Mouse (Mus musculus): ENCODE measurements around the gene Fam83e. TPM values are rescaled to one million over a fixed set of nuclear protein-coding genes. Genes with fewer than 3 reads are reported as not detected.

Fam83e gene
- polyA plus RNA-seq, 1 experiment = 0.48 TPM

GRCm38 (mm10) chr7:45771101-45771500 is 50.1 kb downstream of the Fam83e start:
- Histone ChIP-seq H3K79me2 (ENCODE audit: control insufficient read depth, insufficient read depth) (no peaks in the 10 kb centered on the region), H3K27me3 (ENCODE audit: control insufficient read depth, insufficient read depth, insufficient read length) (peaks cover 22% of the 10 kb centered on the region), H3K36me3 (ENCODE audit: control insufficient read depth, insufficient read depth) (no peaks in the 10 kb centered on the region), H3K79me3 (ENCODE audit: low read depth) (no peaks in the 10 kb centered on the region), H3ac (ENCODE audit: control insufficient read depth, insufficient read length, low read depth) (no peak overlapping the region), H3K4me3 (ENCODE audit: insufficient read depth, poor library complexity, severe bottlenecking) (no peak overlapping the region)
- TF ChIP-seq CTCF (IDR thresholded peaks at IDR 0.05; ENCODE audit: control insufficient read depth, insufficient read depth, insufficient read length) (no peak), MAX (IDR thresholded peaks at IDR 0.05) (no peak), MYOD1 (IDR thresholded peaks at IDR 0.05; ENCODE audit: control insufficient read depth, insufficient read length, low read depth) (peak; percentile 45), CEBPB (IDR thresholded peaks at IDR 0.05; ENCODE audit: low read depth) (no peak), USF1 (IDR thresholded peaks at IDR 0.05; ENCODE audit: low read depth) (peak; percentile 5), MYOG (IDR thresholded peaks at IDR 0.05; ENCODE audit: control insufficient read depth, extremely low read depth, insufficient read length) (no peak), FOSL1 (IDR thresholded peaks at IDR 0.05; ENCODE audit: insufficient read depth, low read length, poor library complexity, severe bottlenecking) (no peak)

- no peak overlapping the region for H3K4me3 ChIP-seq (ENCODE audit: insufficient read depth, poor library complexity, severe bottlenecking)
- no peaks in the 10 kb centered on the region for H3K79me3 ChIP-seq (ENCODE audit: low read depth)
- H3ac ChIP-seq (ENCODE audit: control insufficient read depth, insufficient read length, low read depth) = no peak overlapping the region
- H3K36me3 ChIP-seq (ENCODE audit: control insufficient read depth, insufficient read depth) = no peaks in the 10 kb centered on the region
- H3K79me2 ChIP-seq (ENCODE audit: control insufficient read depth, insufficient read depth) = no peaks in the 10 kb centered on the region
- TF ChIP-seq MYOD1 (IDR thresholded peaks at IDR 0.05; ENCODE audit: control insufficient read depth, insufficient read length, low read depth) (no peak), USF1 (IDR thresholded peaks at IDR 0.05; ENCODE audit: low read depth) (no peak), MYOG (IDR thresholded peaks at IDR 0.05; ENCODE audit: control insufficient read depth, extremely low read depth, insufficient read length) (no peak), FOSL1 (IDR thresholded peaks at IDR 0.05; ENCODE audit: insufficient read depth, low read length, poor library complexity, severe bottlenecking) (no peak), MAX (IDR thresholded peaks at IDR 0.05) (no peak), CEBPB (IDR thresholded peaks at IDR 0.05; ENCODE audit: low read depth) (no peak), CTCF (IDR thresholded peaks at IDR 0.05; ENCODE audit: control insufficient read depth, insufficient read depth, insufficient read length) (no peak)
- peaks cover 22% of the 10 kb centered on the region for H3K27me3 ChIP-seq (ENCODE audit: control insufficient read depth, insufficient read depth, insufficient read length)
These were observed 54.2 kb downstream of the Fam83e start for GRCm38 (mm10) chr7:45775237-45775636.

Other genes with a start within 250 kb of the Fam83e start
- gene Tulp2, start 239.3 kb upstream of the Fam83e start, polyA plus RNA-seq (2012; fragmentation: generic; extraction: Trizol) = not detected
- not detected for gene Gm45808, start 234.4 kb upstream of the Fam83e start, polyA plus RNA-seq (2012; fragmentation: generic; extraction: Trizol)
- 0.07 TPM for gene Dhdh, start 232.4 kb upstream of the Fam83e start, polyA plus RNA-seq (2012; fragmentation: generic; extraction: Trizol)
- gene Nucb1, start 210.8 kb upstream of the Fam83e start, polyA plus RNA-seq (2012; fragmentation: generic; extraction: Trizol) = 115 TPM
- gene Ppp1r15a, start 194.9 kb upstream of the Fam83e start, polyA plus RNA-seq (2012; fragmentation: generic; extraction: Trizol) = 32.5 TPM
- 0.89 TPM for gene Plekha4, start 194.9 kb upstream of the Fam83e start, polyA plus RNA-seq (2012; fragmentation: generic; extraction: Trizol)
- gene Hsd17b14, start 166.3 kb upstream of the Fam83e start, polyA plus RNA-seq (2012; fragmentation: generic; extraction: Trizol) = 1.7 TPM
- gene Bcat2, start 151.1 kb upstream of the Fam83e start, polyA plus RNA-seq (2012; fragmentation: generic; extraction: Trizol) = 26.5 TPM
- 0.97 TPM for gene Fgf21, start 105.7 kb upstream of the Fam83e start, polyA plus RNA-seq (2012; fragmentation: generic; extraction: Trizol)
- gene Fut1, start 103.9 kb upstream of the Fam83e start, polyA plus RNA-seq (2012; fragmentation: generic; extraction: Trizol) = 0.04 TPM
- not detected for gene Izumo1, start 99.4 kb upstream of the Fam83e start, polyA plus RNA-seq (2012; fragmentation: generic; extraction: Trizol)
- gene Rasip1, start 93.7 kb upstream of the Fam83e start, polyA plus RNA-seq (2012; fragmentation: generic; extraction: Trizol) = not detected
- 0.48 TPM for gene Mamstr, start 81.2 kb upstream of the Fam83e start, polyA plus RNA-seq (2012; fragmentation: generic; extraction: Trizol)
- gene Fut2, start 54.8 kb upstream of the Fam83e start, polyA plus RNA-seq (2012; fragmentation: generic; extraction: Trizol) = 0.01 TPM
- gene Ntn5, start 37.2 kb upstream of the Fam83e start, polyA plus RNA-seq (2012; fragmentation: generic; extraction: Trizol) = 0.04 TPM
- gene Sec1, start 26.8 kb upstream of the Fam83e start, polyA plus RNA-seq (2012; fragmentation: generic; extraction: Trizol) = 0.18 TPM
- gene Car11, start 21.4 kb upstream of the Fam83e start, polyA plus RNA-seq (2012; fragmentation: generic; extraction: Trizol) = 0.44 TPM
- 5.6 TPM for gene Dbp, start 16.1 kb upstream of the Fam83e start, polyA plus RNA-seq (2012; fragmentation: generic; extraction: Trizol)
- 4,453 TPM for gene Rpl18, start 5.8 kb upstream of the Fam83e start, polyA plus RNA-seq (2012; fragmentation: generic; extraction: Trizol)
- 16.9 TPM for gene Sphk2, start 3.2 kb upstream of the Fam83e start, polyA plus RNA-seq (2012; fragmentation: generic; extraction: Trizol)
- gene Spaca4, start 4.6 kb downstream of the Fam83e start, polyA plus RNA-seq (2012; fragmentation: generic; extraction: Trizol) = 0.33 TPM
- 0.27 TPM for gene Lmtk3, start 62.5 kb downstream of the Fam83e start, polyA plus RNA-seq (2012; fragmentation: generic; extraction: Trizol)
- 0.13 TPM for gene Sult2b1, start 63.5 kb downstream of the Fam83e start, polyA plus RNA-seq (2012; fragmentation: generic; extraction: Trizol)
- 175 TPM for gene Cyth2, start 93.4 kb downstream of the Fam83e start, polyA plus RNA-seq (2012; fragmentation: generic; extraction: Trizol)
- gene Kcnj14, start 103.6 kb downstream of the Fam83e start, polyA plus RNA-seq (2012; fragmentation: generic; extraction: Trizol) = 0.22 TPM
- 110 TPM for gene Grwd1, start 109.7 kb downstream of the Fam83e start, polyA plus RNA-seq (2012; fragmentation: generic; extraction: Trizol)
- 122 TPM for gene Kdelr1, start 151.6 kb downstream of the Fam83e start, polyA plus RNA-seq (2012; fragmentation: generic; extraction: Trizol)
- 1.1 TPM for gene Grin2d, start 157.2 kb downstream of the Fam83e start, polyA plus RNA-seq (2012; fragmentation: generic; extraction: Trizol)
- 0.15 TPM for gene Syngr4, start 175.5 kb downstream of the Fam83e start, polyA plus RNA-seq (2012; fragmentation: generic; extraction: Trizol)
- gene Tmem143, start 175.7 kb downstream of the Fam83e start, polyA plus RNA-seq (2012; fragmentation: generic; extraction: Trizol) = 21.9 TPM
- 705 TPM for gene Emp3, start 200.2 kb downstream of the Fam83e start, polyA plus RNA-seq (2012; fragmentation: generic; extraction: Trizol)
- 2.6 TPM for gene Ccdc114, start 202.9 kb downstream of the Fam83e start, polyA plus RNA-seq (2012; fragmentation: generic; extraction: Trizol)